Mouse (Mus musculus): ENCODE results near the gene Timp2.
"Not testable (repeated sequence)": the region's sequence is repeated elsewhere in the genome, so short reads cannot be mapped to it uniquely, and the experiment has no call there.

The Timp2 gene

GRCm38 (mm10) chr11:118337491-118338168 lies 17.9 kb downstream of the Timp2 start:
- DNase-seq (ENCODE audit: low read depth, low spot score) = no peak

GRCm38 (mm10) chr11:118333431-118333830 lies 22.1 kb downstream of the Timp2 start:
- DNase-seq (ENCODE audit: low read depth, low spot score) = no peak

- no peak for DNase-seq (ENCODE audit: low read depth, low spot score)
Measured at GRCm38 (mm10) chr11:118332376-118332775, 23.2 kb downstream of the Timp2 start.

GRCm38 (mm10) chr11:118330777-118331176 lies 24.8 kb downstream of the Timp2 start:
- DNase-seq (ENCODE audit: low read depth, low spot score) = no peak

- no peak for DNase-seq (ENCODE audit: low read depth, low spot score)
Measured at GRCm38 (mm10) chr11:118330361-118330760, 25.2 kb downstream of the Timp2 start.

- DNase-seq (ENCODE audit: low read depth, low spot score) = no peak
Measured at GRCm38 (mm10) chr11:118328947-118329346, 26.6 kb downstream of the Timp2 start.

- DNase-seq (ENCODE audit: low read depth, low spot score) = no peak
Measured at GRCm38 (mm10) chr11:118328511-118328910, 27.0 kb downstream of the Timp2 start.

- no peak for DNase-seq (ENCODE audit: low read depth, low spot score)
Measured at GRCm38 (mm10) chr11:118326991-118327971, 28.3 kb downstream of the Timp2 start.

GRCm38 (mm10) chr11:118326491-118326890 lies 29.0 kb downstream of the Timp2 start:
- no peak for DNase-seq (ENCODE audit: low read depth, low spot score)

- DNase-seq (ENCODE audit: low read depth, low spot score) = no peak
Measured at GRCm38 (mm10) chr11:118324541-118324940, 31.0 kb downstream of the Timp2 start.

- DNase-seq (ENCODE audit: low read depth, low spot score) = no peak
Measured at GRCm38 (mm10) chr11:118323974-118324373, 31.6 kb downstream of the Timp2 start.

GRCm38 (mm10) chr11:118322647-118323046 lies 32.9 kb downstream of the Timp2 start:
- no peak for DNase-seq (ENCODE audit: low read depth, low spot score)

- no peak for DNase-seq (ENCODE audit: low read depth, low spot score)
Measured at GRCm38 (mm10) chr11:118321971-118322370, 33.6 kb downstream of the Timp2 start.

- DNase-seq (ENCODE audit: low read depth, low spot score) = no peak
Measured at GRCm38 (mm10) chr11:118321500-118321899, 34.0 kb downstream of the Timp2 start.

- no peak for DNase-seq (ENCODE audit: low read depth, low spot score)
Measured at GRCm38 (mm10) chr11:118318678-118319077, 36.9 kb downstream of the Timp2 start.

- peak; percentile 31 for DNase-seq (ENCODE audit: low read depth, low spot score)
Measured at GRCm38 (mm10) chr11:118317129-118317528, 38.4 kb downstream of the Timp2 start.

- DNase-seq (ENCODE audit: low read depth, low spot score) = no peak
Measured at GRCm38 (mm10) chr11:118316231-118316806, 39.2 kb downstream of the Timp2 start.

GRCm38 (mm10) chr11:118312132-118312723 lies 43.3 kb downstream of the Timp2 start:
- no peak for DNase-seq (ENCODE audit: low read depth, low spot score)

GRCm38 (mm10) chr11:118307962-118308361 lies 47.6 kb downstream of the Timp2 start:
- DNase-seq (ENCODE audit: low read depth, low spot score) = not testable (repeated sequence)

GRCm38 (mm10) chr11:118303959-118304358 lies 51.6 kb downstream of the Timp2 start:
- DNase-seq (ENCODE audit: low read depth, low spot score) = not testable (repeated sequence)

GRCm38 (mm10) chr11:118298810-118299209 lies 56.7 kb downstream of the Timp2 start:
- no peak for DNase-seq (ENCODE audit: low read depth, low spot score)

- DNase-seq (ENCODE audit: low read depth, low spot score) = no peak
Measured at GRCm38 (mm10) chr11:118297967-118298366, 57.6 kb downstream of the Timp2 start.
